Mouse (Mus musculus): ENCODE results near the gene Akap11.

GRCm38 (mm10) chr14:78525059-78525458 is 11.5 kb downstream of the Akap11 start:
- TF ChIP-seq GATA1 (IDR thresholded peaks at IDR 0.05; ENCODE audit: low read length) = no peak
- TF ChIP-seq TAL1 (IDR thresholded peaks at IDR 0.05; ENCODE audit: low read length) = no peak

Measured in erythroblast, embryonic 14.5 days (primary cell).